Mouse (Mus musculus) mature B cell (primary cell): ENCODE measurements around the gene Nfxl1.
"Not testable (repeated sequence)": the region's sequence is repeated elsewhere in the genome, so short reads cannot be mapped to it uniquely, and the experiment has no call there.

Source experiments
- in situ Hi-C: fragments of 300-500 bp; cut with MboI; formaldehyde crosslinking; loops from 2 replicates; pipeline ENCODE4 v1.14.3; 2019

Nfxl1 gene

DNA sequence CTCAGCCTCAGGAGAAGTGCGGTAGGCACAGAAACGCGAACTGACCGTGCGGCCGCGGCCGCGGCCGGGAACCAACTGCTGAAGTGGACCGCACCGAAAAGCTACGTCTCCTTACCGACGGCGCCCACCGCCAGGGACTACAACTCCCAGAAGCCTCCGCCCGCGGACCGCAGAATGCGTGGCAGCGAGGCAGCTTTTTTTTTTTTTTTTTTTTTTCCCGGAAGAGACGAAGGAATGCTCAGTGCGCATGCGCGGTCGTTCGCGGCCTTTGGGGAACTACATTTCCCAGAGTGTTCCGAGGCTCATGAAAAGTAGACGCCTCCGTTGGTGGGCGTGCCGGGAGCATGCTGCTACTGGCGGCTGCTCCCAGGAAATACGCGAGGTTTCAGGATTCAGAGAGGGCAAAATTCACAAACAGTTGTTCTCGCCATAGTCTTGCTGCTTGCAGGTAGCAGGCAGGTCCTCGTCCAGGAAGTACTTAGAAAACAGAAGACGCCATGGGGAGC, at the start of gene Nfxl1:
Gene Nfxl1, minus strand, starts transcription at position 141 of the 506 bp plus-strand sequence.
- in situ Hi-C loops = no loop called here

DNA sequence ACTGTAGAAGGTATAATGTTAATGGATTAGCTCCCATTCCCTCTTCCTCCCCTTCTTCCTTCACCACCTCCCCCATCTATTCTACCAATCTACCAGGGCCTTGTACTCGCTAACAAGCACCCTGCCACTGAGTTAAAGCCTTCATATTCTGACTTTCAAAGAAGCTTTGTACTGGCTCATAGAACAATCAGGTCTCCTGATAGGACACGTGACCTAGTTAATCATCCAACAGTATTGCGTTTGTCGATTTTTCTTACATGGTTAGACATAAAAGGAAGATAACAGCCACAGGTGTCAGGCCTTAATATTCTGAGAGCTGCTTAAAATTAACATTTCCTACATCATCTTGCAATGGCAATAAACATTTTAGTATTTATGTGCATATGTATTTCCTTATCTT, 43.7 kb upstream of the Nfxl1 start:
- in situ Hi-C loops = no loop called here

DNA sequence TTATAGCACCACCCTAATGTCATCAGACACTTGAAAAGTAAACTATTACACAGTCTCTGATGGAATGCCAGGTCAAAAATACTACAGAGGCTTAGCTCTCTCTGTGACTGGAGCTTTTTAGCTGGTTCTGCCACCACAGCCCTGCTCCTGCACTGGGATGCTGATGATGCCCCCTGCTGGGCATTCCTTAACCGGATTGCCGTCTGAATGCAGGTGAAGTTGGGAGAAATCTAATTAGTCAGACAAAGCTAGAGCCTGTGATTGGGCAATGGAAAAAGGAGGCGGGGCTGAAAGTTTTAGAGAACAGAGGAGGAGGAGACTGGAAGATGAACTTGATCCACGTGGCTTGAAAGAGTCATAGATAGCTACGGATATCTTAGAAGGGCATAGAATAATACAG, 41.5 kb upstream of the Nfxl1 start:
- in situ Hi-C loops = no loop called here

DNA sequence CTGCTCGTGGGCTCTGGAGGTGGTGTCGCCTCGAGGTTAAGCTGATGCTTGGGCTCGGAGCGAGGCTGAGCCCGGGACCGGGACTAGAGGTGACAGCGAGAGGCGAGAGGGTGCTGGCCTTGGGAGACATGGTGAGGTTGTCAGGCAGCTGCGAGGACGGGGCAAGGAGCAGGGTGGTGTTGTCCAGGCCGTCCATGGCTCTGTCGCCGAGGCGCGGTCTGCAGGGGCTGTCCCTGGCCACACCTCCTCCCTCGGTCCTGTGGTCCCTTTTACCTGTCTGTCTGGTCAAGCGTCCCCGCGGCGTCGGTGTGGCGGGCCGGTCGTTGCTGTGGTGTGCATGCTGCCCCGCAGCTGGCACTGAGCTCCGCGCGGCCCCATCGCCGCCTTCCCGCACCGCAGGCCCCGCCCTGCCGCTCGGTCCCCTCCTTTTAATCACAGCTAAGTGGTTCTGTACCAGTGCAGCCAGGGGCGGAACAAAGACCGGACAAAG, 27.8 kb upstream of the Nfxl1 start, which contains the start of gene Gm5868:
Gene Gm5868, minus strand, starts transcription at position 360 of the 490 bp plus-strand sequence.
- in situ Hi-C loops = no loop called here

DNA sequence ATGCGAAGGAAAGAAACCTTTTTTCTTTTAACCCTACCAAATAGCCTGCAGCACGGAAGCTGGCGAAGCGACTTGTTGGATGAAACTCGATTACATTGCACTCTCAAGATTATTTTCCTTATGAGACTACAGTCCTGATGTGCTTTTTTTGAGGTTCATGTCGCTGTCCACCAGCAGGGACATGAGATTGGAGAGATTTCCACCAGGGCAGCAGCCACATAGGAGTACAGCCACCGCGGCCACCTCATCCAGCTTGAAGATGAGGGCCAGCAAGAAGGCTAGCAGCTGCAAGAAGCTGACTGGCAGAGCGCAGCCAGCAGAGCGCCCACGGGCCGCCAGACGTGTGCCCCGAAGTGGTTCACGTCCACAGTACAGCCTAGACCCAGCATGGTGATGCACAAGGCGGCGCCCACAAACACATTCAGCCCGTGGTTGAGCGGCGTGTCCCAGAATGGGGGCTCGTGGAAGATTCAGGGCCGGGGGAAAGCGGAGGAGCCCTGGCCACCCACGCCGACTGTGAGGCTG, 27.2 kb upstream of the Nfxl1 start:
- in situ Hi-C loops = not testable (repeated sequence)

DNA sequence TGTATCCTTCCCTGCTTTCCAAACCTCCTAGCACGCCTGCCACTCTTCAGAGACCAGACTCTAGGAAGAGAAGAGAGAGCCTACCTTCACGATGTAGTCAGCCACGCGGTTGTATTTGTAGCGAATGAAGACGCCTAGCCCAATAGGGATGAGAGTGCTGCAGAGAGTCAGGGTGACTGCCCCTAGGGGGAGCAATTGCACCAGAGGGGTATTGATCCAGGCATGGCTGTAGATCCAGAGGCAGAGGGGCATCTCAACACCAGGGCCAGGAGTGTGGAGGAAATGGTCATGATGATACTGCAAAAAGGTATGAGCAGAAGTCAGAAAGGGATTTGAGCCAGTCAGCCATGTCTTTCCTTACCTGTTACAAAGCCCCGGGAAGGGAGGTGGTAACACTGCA, 26.6 kb upstream of the Nfxl1 start:
- in situ Hi-C loops = not testable (repeated sequence)

DNA sequence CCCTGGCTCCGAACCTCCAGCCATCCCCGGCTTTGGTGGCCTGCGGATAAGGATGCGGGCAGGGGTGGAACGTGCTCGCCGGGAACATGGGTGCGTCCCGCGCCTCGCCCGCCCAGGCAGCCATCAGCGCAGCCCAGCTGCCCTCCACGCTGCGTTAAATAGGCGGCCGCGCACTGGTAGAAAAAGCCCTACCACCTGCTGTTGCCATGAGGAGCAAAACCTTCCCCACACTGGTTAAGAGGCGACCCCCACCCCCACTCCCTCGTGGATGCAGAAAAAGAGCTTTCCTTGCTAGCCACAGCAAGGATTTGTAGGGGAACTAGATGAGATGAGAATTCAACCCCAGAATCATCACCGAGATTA, 21.5 kb upstream of the Nfxl1 start, which contains the start of gene Zar1:
Gene Zar1, minus strand, starts transcription at position 285 of the 363 bp plus-strand sequence.
- in situ Hi-C loops = not testable (repeated sequence)

DNA sequence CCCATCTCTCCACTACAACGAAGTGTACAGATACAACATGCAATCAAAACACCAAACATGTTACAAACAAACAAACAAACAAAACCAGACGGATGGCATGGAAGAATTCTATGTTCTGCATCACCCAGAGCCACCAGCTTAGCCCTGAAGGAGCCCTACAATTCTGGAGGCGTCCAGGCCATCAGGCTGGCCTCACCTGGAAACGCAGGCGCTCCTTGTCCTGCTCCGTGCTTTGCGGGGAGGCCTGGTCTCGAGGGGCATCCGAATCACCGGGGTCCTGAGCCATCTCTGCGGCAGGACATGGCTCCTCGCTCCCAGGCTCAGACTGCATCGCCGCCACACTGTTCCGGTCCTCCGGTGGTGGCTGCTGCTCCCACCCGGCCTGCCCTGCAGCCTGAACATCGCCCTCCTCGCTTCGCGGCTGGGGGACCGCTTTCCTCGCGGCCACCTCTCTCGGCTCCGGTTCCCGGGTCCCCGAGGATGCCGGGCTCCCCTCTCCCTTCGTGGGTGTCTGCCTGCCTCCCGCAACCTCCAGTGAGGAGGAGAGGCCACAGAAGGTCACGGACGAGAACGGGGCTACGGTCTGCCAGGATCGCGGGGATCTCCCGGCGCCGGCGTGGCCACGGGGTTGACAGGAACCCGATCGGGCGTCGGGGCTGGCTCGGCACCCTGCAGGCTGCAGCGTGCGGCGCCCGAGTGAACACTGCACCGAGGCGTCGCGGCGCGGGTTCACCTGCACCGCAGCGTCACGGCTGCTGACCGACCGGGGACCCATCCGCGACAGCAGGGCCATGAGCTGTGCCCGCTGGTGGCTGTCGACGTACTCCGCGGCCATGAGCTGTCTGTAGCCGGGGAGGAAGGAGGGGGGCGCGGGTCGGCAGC, 20.8 kb upstream of the Nfxl1 start:
- in situ Hi-C loops = not testable (repeated sequence)

DNA sequence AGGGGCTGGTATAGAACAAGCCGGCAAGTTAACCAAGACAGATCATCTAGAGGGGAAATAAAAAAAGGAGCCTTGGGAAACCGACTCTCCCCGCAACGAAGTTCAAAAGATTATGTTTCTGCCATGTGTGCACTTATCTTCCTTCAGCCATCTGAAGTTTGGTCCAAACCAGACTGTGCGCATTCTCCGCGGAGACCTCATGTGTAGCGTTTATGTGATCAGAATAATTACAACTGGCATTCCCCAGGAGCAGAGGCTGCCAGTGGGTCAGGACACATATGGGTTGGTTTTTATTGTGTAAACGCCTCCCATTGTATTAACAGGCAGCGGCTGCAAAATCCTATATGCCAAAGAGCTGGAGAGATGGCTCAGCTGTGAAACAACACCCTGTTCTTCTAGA, 20.1 kb upstream of the Nfxl1 start:
- in situ Hi-C loops = not testable (repeated sequence)

DNA sequence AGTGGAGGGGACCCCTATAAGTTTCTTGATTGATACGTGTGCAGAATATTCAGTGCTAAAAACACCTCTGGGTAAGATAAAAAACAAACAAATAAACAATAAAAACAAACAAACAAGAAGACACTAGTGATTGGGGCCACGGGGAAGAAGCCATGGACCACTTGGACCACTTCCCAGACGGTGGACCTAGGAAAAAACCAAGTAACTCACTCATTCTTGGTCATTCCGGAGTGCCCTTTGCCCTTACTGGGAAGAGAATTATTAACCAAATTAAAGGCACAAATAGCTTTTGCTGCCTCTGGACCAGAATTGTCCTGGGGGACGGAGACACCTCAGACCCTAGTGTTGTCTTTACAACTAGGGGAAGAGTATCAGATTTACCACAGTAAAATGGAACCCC, 6.1 kb upstream of the Nfxl1 start:
- in situ Hi-C loops = no loop called here

DNA sequence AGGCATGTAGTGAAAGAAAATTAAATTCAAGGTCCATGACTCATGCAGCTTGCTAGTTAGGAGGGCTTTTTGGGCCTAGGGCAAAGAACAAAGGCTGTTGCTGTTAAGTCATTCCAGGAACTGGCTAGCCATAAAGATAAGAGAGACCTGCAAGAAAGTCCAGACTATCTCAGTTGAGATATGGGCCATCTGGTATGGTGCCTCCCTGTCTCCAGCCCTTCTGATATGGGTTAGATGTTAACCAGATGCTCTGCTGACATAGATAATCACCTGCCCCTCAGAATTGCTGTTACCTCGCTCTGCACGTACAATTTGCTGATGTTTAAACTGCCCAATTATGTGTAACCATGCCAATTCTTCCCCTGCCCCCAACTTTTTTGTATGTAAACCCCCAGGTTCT, 3.7 kb upstream of the Nfxl1 start:
- in situ Hi-C loops = not testable (repeated sequence)

DNA sequence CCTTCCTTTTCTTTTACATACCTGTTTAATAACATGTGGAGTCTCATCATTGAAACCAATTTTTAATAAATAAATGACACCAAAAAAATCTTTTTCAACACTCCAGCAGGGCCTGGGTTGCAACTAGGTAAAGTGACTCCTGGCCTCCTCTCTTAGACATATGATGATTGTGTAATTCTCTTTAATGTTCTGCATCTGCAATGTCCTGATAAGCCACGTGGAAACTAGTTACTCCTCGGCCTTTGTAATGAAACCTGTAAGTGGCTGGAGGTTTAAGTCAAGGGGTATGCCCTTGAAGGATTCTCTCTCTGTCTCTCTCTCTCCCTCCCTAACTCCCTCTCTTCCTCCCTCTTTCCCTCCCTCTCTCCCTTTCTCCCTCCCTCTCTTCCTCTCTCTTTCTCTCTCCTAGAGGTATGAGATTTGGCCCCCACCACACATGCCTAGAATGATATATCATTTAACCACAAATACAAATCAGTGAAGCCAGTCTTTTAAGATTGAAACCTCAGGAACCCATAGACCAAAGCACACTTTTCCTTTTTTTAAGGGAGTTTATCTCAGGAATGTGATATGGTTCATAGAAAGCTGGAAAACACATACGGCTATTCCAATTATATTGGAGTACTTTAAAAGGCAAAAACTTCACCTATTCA, 1.6 kb upstream of the Nfxl1 start:
- in situ Hi-C loops = no loop called here

DNA sequence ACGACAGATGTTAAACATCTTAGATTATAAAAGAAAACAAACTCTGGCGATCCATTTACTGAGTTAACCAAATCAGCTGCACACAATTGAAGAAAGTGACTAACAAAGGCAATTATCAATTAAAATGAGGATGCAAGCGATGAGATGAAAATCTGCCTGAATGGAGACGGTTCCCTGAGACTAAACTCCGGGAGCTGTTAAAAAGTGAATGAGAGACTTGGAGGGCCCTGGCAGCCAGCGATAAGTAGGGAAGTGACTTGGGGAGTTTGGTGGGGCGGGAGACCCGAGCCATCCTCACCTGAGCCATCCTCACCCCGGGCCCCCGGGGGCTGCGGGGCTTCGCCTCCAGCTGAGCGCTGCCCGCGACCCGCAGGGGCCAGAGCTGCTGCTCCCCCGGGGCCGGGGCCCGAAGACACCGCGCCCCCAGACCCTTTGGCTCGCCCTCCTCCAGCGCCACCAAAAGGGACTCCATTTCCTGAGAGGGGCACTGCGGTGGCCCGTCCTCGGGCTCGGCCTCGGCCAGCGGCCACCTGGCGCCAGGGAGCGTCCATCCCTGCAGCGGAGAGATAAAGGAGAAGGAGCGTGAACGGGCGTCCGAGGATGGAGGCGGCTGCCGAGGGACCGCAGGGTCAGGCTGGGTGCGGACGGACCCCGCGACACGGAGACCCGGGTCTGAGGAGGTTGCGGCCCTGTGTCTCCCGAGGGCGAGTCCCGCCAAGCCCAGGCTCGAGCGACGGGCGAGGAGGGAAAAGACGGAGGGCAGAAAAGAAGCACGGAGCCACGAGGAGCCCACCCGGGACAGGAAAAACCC, 563 bp downstream of the Nfxl1 start:
- in situ Hi-C loops = no loop called here

DNA sequence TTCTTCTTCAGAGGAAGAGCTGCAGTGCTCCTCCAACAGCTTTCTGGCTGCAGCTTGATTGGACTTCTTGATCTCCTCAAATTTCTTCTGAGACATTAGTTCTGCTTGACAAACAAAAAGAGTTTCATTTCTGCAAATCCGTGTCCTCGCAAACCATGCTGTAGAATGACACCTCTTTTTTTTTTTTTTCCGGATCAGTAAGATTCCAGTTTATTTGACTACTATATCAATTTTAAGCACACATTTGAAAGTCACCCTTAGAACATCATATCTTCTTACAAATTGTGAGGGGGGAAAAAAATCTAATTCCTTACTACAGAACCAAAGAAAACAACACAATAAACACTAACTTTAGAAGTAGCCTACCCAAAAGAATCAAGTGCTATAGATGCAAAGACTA, 3.2 kb downstream of the Nfxl1 start:
- in situ Hi-C loops = no loop called here

DNA sequence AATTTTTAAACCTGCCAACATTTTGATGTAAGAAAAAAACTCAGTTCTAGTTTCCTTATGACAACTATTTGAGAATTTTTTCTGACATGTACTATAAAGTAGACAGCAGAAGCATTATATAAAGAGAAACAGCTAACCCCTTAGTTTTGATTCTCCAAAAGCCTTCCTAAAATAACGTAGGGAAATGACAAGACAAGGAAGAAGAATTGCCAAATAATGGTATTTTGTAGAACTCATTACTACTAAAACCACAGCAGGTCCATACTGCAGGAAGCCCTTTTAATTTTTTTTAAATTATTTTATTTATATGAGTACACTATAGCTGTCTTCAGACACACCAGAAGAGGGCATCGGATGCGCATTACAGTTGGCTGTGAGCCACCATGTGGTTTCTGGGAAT, 8.3 kb downstream of the Nfxl1 start:
- in situ Hi-C loops = no loop called here

DNA sequence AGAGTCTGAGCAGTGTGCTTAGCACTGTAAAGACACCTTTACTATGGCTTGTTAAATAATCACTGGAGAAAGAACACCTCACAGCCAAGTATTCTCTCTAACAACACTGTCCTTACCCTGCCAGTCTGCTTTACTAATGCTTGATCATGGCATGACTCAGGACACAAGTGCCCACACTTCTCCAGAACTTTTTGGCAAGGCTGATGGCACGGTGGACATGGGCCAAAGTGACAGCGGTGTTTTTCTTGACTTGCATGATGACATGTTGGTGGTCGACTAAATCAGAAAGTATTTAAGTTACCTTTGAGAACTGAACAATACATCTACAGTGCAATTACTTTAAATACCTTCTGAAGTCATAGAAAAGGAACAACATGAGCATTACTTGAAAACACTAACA, 30.6 kb downstream of the Nfxl1 start:
- in situ Hi-C loops = no loop called here

DNA sequence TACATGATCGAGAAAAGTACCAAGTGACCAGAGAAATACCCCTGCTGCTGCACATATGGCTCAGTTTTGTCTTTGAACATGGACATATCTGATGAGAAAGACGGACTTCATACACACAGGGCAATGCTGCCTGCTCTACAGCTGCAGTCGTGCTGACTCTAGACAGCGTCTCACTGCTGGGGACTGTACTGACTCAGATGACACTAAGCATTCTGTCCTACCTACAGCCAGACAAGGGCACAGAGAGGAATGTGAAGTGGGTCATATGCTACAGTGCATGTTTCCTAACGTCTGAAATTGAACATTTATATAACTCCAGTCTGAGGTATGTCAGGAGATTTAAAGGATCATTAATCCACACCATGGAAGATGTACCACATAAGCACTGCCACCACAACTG, 45.7 kb downstream of the Nfxl1 start:
- in situ Hi-C loops = no loop called here

DNA sequence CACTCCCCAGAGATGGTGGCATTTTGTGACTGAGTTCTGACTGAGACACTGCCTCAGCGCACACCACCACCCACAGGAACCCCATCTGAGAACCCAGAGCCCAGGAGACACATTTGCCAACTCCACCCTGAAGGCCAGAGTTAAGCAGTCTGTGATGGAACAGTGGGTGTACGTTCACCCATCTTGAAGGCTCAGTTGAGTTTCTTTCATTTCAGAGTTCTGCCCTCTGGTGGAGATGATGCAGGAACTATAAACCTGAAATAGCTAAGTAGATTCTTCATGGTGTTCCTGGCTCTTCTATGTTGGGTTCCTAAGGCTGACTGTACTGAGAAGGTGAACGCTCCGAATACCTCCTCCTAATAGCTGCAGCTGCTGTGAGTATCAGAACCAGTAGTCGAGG, 53.7 kb downstream of the Nfxl1 start:
- in situ Hi-C loops = no loop called here

DNA sequence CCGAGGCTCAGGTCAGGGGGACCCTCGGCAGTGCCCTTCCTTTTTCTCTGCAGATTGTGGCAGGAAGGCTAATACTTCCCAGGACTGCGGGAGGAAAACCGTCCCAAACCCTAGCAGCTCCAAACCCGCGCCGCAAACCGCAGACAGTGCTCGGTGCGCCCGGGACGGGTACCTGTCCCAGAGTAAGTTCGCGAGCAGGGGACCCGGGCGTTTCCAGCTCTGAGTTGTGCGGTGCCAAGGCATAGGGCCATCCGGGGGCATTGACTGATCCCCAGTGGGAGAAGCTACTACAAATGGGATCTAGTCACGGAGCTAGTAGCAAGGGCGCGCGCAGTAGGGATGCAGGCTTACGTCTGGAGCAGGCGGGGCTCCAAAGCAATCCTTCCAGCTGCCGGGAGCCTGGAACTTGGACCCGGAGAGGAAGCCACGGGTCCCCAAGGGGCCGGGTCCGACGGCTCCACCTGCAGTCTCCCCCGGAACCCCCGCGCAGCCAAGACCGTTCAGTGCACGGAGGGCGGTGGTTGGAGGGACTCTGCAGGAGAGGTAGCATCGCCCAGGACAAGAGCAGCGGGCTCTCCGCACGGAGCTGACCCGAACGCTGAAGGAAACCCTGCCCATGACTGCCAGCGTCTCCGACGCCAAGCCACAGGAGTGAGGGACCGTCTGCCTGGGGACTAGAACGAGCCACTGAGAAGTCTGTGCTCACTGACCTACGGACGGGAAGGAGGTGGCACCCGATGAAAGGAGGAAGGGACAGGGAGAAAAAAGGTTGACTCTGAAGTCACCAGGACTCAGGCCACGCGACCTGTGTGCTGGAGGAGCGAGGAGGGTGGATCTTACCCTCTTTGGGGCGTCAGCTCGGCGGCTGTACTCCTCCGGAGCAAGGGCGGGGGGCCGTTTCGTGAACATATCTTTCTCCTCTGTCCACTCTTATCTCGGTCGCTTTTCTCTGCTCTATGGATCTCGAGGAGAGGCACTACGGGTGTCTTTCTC, 55.7 kb downstream of the Nfxl1 start, which contains the start of gene Corin:
Gene Corin, minus strand, starts transcription at position 943 of the 993 bp plus-strand sequence.
- in situ Hi-C loops = no loop called here

DNA sequence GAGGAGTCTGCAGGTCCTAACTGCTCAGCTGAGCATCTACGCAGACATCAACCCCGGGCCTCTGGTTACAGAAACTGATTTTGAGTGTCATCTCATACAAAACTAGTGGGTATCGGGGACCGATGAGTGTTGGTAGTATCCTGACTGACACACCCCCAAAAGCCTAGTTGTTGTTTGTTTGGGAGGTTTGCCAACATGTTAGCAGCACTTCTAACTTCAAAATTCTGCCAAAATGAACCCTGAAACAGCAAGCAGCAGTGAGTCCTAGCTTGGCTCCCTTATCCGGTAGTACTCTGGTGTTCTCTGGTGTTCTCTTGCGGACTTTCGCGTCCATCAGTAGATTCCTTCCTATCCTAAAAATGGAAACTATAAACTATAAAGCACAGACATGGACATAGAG, 56.7 kb downstream of the Nfxl1 start:
- in situ Hi-C loops = no loop called here
